24 mouse cellular contexts compared by ENCODE assay signal in genomic region chr10:8512222-8512621, GRCm38 (mm10).
"Had no signal": no experiment of that assay in that cellular context is flagged by ENCODE, and none has a peak within 500 bp of the region (broad histone marks: within the 10 kb centered on the region; RNA-seq: fewer than 3 reads in every experiment).

No protein-coding gene starts in this region.

- H3K27ac ChIP-seq: kidney, embryonic 15.5 days; limb, embryonic 12.5 days; limb, embryonic 15.5 days; liver, embryonic 14.5 days; lung, embryonic 15.5 days; midbrain, embryonic 10.5 days; midbrain, embryonic 13.5 days; neural tube, embryonic 13.5 days; stomach, embryonic 15.5 days had no signal

- DNase-seq: kidney, postnatal 10 days; kidney, postnatal 36 days; left cerebral cortex, postnatal 4 days; lung, adult 18-20 months; lung, postnatal 10 days; lung, postnatal 36 days; retina, postnatal 1 day; right cerebral cortex, postnatal 25 days; spleen, adult 18-20 months; thymus, adult 18-20 months; thymus, postnatal 36 days had no signal

- H3K4me3 ChIP-seq: kidney, embryonic 15.5 days; limb, embryonic 12.5 days; limb, embryonic 15.5 days; lung, embryonic 15.5 days; megakaryocyte, embryonic 14.5 days; midbrain, embryonic 10.5 days; midbrain, embryonic 13.5 days; myocyte; neural tube, embryonic 13.5 days; stomach, embryonic 15.5 days had no signal

- H3K27me3 ChIP-seq: stomach, embryonic 15.5 days had no signal

- H3K4me1 ChIP-seq: midbrain, embryonic 13.5 days had no signal

- ATAC-seq: midbrain, embryonic 13.5 days; midbrain, embryonic 16.5 days had no signal

- H3K9ac ChIP-seq: kidney, embryonic 15.5 days; limb, embryonic 12.5 days; limb, embryonic 15.5 days; liver, embryonic 14.5 days; lung, embryonic 15.5 days; midbrain, embryonic 13.5 days; neural tube, embryonic 13.5 days; stomach, embryonic 15.5 days had no signal

- H3K4me2 ChIP-seq: kidney, embryonic 15.5 days; limb, embryonic 12.5 days; limb, embryonic 15.5 days; liver, embryonic 11.5 days; lung, embryonic 15.5 days; midbrain, embryonic 13.5 days; neural tube, embryonic 13.5 days; stomach, embryonic 15.5 days had no signal

- H3K36me3 ChIP-seq: kidney, embryonic 15.5 days; limb, embryonic 12.5 days; limb, embryonic 15.5 days; lung, embryonic 15.5 days; midbrain, embryonic 10.5 days; midbrain, embryonic 13.5 days; stomach, embryonic 15.5 days had no signal

- H3K9me3 ChIP-seq: kidney, embryonic 15.5 days; limb, embryonic 15.5 days; lung, embryonic 15.5 days; stomach, embryonic 15.5 days had no signal
